Mouse (Mus musculus): ENCODE data around the gene Tpst1. TPM values are rescaled to one million over a fixed set of nuclear protein-coding genes. Genes with fewer than 3 reads are reported as not detected.

Tpst1 gene
- total RNA-seq, 2 experiments from 2014 or later: 33.8 to 38.2 TPM

DNA sequence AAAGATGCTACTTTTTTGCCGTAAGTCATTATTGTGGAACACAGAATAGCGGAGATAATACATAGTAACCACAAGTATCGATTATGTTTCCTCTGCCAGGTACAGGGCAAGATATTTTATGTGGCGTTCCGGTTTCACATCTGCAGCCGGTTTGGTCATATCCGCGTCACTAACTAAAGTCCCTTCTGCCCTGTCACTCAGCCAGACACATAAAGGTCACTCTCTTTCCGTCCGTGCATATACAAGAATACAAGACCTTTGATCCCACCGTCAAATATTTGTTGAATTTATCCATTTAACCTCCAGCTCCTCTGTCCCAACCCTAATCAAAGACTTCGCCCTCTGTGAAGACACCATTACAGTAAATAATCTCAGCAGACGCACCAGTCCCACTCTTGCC, 63.5 kb downstream of the Tpst1 start:
- no peak for DNase-seq
- intact Hi-C loops (cut with DNase I): no loop called here

DNA sequence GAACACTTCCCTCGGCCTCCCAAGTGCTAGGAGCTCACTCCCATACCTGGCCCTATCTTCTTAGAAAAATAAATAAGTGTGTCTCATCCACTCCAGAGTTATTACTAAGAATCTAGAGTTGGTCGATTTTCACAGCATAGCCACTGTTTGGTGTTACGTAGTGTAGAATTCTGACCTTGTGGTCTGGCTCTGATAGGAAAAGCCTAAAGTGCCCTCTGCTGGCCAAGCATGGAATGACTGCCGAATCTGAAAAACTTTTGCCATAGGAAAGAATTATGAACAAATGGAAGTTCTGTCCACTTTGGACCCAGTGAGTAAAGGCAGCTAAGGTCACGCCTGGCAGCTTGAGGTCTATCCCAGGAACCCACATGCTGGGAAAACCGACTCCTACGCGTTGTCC, 66.3 kb downstream of the Tpst1 start:
- intact Hi-C loops (cut with DNase I): no loop called here
- DNase-seq: peak; percentile 70

DNA sequence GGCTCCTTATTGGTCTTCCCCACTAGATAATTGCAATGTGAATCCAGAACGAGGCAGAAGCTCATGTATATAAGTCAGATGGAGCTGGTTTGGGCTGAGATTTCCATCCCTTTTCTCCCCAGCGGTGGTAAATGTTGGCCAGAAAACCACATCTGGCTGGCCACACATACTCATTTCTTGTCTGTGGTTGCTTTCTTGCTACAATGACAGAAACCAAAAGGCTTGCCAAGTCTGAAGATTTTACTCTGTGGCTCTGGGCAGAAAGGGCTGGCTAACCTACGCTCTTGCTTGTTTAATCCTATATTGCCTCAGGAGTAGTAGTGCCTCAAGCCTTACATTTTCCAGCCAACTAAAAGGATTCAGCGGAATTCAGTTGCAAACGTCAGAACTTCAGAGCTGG, 68.0 kb downstream of the Tpst1 start:
- intact Hi-C loops (cut with DNase I): loop anchor here (10.0 kb wide), 1 partner anchor 116 kb away; the partner anchor contains the start of genes Asl and Crcp
- no peak for DNase-seq

DNA sequence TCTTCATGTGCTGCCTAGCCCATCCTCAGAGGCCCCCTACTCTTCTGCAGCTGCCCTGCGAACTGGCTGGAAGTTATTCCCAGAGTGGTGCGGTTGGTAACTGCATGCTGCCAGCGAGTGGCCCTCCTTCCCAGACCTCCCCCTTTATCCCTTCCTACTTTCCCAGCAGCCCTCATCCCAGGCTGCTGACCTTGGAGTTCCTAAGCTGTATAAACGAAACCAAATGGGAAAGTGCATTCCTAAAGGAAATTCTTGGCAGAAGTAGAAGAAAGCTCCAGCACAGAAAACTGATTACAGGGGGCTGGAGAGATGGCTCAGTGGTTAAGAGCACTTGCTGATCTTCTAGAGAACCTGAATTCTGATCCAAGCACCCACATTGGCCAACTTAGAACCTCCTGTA, 68.9 kb downstream of the Tpst1 start:
- intact Hi-C loops (cut with DNase I): loop anchor here (10.0 kb wide), 1 partner anchor 117 kb away; the partner anchor contains the start of genes Asl and Crcp
- no peak for DNase-seq

DNA sequence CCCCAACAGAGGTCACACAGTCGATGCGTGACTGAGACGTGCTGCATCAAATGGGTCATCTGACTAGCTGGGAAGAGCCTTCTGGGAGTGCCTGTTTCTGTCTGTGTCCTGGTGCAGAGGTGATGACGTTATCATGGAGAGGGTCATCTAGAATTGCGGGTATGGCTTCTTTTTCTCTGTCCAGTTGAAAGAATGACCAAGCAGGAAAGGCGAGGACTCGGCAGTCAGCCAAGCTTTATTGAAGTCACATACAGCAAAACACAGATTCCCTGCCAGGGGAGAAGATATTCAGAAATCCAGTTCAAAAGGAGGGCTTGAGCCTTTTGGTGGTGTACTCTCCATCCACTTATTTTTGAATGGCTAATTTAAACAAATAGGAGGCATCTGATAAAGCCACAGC, 70.0 kb downstream of the Tpst1 start:
- DNase-seq: no peak
- intact Hi-C loops (cut with DNase I): loop anchor here (10.0 kb wide), 1 partner anchor 118 kb away; the partner anchor contains the start of genes Asl and Crcp

DNA sequence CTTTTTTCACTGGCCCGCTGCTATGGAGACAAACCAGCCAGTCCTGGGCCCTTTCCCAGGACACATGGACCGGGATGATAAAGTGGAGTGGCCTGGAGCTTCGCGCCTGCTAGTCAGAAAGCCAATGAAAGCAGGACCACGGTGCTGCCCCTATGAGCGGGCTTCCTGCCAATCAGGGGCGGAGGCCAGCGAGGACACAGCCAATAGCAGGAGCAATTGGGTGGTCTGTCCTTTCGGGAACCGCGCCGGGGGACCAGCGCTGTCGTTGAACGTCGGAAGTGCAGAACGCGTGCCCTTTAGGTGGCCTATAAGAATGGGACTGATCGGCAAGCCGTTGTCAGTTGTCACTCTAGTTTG, 70.8 kb downstream of the Tpst1 start:
- peak; percentile 93 for DNase-seq
- intact Hi-C loops (cut with DNase I): loop anchor here (10.0 kb wide), 1 partner anchor 119 kb away; the partner anchor contains the start of genes Asl and Crcp

DNA sequence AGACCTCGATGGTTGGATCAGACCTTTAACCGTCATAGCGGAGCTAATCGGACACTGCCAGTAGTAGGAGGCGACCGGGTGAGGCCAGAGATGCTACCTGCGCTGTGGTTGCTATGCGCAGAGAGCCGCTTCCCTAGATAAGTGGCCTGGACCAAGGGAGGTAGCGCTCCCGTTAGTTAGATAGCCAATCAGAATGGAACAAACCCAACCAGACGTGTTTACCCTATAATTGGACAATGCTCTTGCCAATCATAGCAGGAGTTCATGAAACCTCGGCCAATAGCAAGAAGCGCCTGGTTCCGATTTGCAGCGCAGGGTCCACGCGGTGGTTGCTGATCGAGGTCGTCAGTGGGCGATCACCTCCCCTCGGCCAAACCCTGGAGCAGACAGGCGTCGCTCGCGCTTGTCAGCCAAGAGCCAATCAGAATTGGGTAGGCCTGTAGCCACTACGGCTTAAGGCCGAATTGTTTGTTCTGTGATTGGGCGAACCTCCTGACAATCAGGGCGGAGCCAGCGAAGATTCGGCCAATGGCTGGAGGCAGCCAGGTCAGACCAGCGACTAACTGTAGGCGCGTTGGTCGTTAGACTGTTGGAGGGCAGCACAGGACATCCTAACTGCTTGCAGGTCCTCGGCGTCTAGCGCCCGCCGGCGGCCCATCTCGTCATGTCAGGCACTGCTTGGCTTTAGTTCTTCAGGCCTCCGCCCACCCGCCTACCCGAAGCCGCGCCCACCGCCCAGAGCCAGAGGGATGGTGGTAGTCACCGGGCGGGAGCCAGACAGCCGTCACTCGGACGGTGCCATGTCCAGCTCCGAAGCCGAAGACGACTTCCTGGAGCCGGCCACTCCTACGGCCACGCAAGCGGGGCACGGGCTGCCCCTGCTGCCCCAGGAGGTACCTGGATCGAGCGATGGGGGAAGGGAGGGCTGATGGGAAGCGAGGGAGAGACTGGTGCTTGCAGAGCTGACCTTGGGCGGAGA, 71.5 kb downstream of the Tpst1 start, which contains the start of gene Kctd7:
Gene Kctd7, plus strand, starts transcription at position 528 of the 979 bp plus-strand sequence.
- DNase-seq: peak; percentile 96
- intact Hi-C loops (cut with DNase I): loop anchor here (10.0 kb wide), 1 partner anchor 120 kb away; the partner anchor contains the start of genes Asl and Crcp

DNA sequence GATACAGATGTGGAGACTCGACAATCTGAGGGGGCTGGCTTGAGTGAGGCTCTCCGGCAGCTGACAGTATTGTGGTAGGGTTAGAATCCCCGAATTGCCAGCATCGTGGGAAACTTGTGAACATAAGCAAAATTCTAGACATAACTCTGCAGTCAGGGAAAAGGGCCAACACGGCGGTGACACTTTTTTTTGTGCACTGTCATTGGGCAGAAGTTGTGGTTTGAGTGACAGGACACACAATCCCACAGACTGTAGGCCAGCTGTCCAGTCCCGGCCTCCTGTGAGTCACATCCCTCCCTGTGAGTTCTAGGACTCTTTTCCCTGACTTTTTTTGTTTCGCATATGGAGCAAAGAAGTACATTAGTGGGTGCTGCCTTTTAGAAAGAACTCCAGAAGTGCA, 72.8 kb downstream of the Tpst1 start:
- intact Hi-C loops (cut with DNase I): loop anchor here (10.0 kb wide), 1 partner anchor 121 kb away; the partner anchor contains the start of genes Asl and Crcp

DNA sequence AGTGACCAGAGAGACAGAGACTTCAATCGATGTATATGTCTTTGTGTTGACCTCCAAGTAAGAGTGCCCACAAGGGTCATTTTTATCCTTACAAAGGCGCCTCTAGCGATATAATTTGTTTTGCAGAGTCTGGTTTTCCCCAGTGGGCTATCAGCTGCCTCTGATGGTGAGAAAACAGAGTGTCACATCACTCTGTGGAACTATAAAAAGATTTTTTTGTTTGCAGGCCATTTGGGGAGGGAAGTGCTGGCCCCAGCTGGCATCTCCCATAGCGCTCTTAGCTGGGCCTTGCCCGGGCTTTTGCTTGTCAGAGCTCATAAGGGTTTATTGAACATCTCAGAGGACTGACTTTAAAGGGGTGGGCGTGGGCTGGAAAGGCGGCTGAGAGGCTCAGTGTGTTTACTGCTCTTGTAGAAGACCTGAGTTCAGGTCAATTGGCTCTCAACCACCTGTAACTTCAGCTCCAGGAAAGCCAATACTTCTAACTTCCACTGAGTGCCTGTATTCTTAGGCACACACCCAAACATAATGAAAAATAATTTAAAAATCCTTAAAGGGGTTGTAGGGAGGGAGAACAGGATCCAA, 76.7 kb downstream of the Tpst1 start:
- intact Hi-C loops (cut with DNase I): loop anchor here (10.0 kb wide), 1 partner anchor 125 kb away; the partner anchor contains the start of genes Asl and Crcp
- no peak for DNase-seq

More for the DNA sequence above, 72.8 kb downstream of the Tpst1 start:
- DNase-seq: no peak

DNA sequence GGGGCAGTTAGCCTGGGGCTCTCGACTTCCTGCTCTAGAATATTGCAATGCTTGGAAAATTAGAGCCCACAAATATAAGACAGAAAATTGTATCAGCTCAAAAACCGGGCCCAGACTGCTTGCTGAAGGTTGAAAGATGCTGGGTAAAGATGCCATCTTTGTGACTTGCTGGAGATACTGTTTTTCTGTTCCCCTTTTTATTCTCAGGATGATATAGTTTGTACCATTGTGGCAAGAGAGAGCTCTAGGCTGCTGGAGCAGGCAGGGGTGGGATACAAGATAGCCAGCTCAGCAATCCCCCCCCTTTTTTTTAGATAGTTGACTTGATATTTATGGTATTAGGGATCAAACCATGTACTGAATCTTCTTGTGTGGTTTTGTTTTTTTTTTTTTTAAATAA, 81.2 kb downstream of the Tpst1 start:
- intact Hi-C loops (cut with DNase I): no loop called here
- no peak for DNase-seq

DNA sequence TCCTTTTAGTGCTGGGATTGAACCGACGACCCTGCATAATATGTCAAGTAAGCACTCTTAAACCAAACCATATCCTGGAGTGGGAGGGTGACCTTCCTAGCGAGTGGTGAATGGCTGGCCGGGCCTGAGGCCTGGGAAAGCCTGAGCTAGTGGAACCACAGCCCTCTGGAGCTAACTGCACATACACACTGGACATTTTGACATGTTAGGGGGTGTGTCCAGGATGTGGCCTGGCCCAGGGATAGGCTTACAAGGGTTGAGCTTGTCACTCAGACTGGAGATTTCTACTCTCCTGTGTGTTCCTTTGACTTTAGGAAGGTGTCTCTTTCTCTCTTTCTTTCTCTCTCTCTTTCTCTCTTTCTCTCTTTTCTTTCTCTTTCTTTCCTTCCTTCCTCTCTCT, 85.4 kb downstream of the Tpst1 start:
- intact Hi-C loops (cut with DNase I): no loop called here
- DNase-seq: no peak

DNA sequence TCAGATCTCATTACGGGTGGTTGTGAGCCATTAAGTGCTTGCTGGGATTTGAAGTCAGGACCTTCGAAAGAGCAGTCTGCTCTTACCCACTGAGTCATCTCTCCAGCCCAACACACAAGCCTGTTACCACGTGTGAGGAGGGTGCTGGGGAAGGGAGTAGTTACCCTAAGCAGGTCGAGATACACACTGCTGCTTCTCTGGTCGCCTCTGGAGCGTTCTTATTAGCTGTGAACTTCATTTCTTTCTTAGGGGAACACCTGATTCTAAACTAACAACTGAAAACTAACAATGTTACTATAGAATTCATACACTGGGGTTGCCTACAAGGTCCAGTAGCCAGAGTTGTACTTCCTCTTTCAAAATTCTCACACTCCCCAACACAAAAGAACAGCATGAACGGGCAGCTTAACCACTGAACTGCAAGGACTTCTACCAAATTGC, 86.7 kb downstream of the Tpst1 start:
- intact Hi-C loops (cut with DNase I): loop anchor here (5.0 kb wide), 1 partner anchor 92 kb away; no protein-coding TSS in a partner anchor

DNA sequence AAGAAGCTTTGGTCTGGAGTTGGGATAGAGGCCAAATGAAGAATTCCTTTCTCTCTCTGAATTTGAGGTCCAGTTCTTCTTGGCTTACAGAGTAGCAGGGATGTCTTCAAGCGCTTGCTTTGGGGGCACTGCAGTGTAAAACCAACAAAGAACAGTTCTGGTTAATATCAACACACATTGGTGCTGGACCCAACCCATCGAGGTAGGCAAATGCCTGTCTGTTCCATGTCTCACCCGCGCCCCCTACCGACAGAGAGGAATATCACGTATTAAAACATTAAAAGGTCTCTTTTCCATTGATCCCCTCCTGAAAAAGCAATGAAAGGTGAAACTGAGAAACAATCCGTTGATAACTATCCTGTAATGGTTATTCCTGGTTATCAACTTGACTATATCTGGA, 90.5 kb downstream of the Tpst1 start:
- intact Hi-C loops (cut with DNase I): loop anchor here (5.0 kb wide), 1 partner anchor 96 kb away; no protein-coding TSS in a partner anchor
- peak; percentile 80 for DNase-seq

More for the DNA sequence above, 86.7 kb downstream of the Tpst1 start:
- no peak for DNase-seq

DNA sequence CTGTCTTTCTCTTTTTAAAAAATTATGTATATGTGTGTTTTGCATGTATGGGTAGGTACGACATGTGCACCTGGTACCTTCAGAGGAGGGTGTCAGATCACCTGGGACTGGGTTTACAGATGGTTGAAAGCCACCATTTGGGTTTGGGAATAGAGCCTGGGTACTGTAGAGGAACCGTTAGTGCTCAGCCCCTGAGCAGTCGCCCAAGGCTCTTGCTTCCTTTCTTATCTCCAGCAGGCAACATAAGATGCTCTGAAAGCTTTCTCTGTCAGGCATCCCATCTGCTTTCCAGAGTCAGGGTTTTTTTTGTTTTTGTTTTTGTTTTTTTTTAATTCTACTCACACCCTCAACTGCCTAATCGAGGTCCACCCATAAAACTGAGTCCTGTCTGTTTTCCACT, 92.1 kb downstream of the Tpst1 start:
- no peak for DNase-seq
- intact Hi-C loops (cut with DNase I): no loop called here

DNA sequence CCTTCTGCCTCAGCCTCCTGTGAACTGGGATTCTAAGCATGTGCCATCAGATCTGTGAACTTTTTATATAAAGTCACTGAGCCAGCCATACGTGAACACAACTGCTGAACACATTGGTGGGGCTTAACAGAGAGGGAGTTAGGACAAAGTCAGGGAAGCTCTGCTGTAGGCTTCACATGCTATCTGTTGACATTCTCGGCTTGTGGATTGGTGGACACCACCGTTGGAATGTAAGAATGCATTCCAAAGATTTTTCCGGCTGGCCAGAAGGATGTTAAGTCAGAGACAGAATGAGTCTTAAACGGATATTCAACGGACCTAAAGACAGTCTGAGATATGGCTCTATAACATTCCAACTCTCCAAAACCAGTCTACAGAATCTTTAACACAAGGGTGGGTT, 96.0 kb downstream of the Tpst1 start:
- intact Hi-C loops (cut with DNase I): no loop called here
- DNase-seq: no peak

DNA sequence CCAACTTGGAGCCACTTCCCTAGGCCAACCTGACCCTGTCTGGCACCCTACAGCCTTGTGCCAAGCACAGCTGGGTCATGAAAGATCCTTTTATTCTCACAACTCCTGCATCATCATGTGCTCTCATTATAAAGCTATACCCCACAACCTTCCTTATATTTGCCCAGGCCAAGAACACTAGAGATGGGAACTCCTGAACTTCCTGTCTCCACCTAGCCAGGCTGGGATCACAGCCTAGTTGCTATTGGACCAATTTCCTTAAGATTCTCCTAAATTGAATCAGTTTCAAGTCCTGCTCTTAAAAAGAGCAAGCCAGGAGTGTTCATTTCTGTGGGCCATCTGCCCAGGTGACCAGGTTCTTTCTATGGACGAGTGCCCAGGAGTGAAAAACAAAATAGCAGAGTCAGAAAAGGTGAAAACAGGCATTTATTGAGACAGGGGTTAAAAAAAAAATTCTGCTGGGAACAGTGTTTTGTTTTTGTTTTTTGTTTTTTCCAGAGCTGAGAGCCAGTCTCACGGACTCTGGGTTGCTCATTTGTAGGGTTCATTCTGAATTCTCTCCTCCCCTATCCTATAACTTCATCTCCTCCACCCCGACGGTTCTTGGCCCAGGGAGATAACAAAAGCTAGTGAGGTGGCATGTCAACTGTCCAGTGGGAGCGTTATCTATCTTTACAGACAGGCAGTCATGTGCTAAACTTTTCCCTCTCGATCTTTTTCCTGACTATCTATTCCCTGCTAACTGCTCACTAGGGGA, 97.7 kb downstream of the Tpst1 start:
- no peak for DNase-seq
- intact Hi-C loops (cut with DNase I): no loop called here

DNA sequence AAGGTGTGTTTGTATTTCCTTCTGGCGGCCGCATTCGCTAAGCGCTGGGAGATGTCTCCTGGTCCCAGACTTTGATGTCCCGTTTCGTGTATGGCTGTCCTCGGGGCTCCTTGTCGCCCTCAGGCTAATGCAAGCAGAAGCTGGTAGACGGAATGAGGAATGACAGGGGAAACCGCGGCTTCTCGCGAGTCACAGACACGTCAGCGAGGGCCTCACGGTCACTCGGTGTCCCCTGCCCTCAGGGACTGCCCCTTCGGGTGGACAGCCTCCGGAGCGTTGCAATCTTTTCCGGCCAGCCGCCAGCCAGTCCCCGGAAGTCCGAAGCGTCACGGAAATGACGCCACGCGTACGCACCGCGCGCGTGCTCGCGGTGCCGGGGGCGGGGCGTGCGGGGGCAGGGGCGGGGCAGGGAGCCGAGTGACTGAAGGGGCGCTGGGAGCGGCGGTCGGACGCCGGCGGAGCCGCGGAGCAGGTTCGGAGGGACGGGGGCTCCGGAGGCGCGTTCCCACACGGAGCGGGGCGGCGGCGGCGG, 98.4 kb downstream of the Tpst1 start, which contains the start of gene Rabgef1:
Gene Rabgef1, plus strand, starts transcription at position 376 of the 532 bp plus-strand sequence.
- intact Hi-C loops (cut with DNase I): no loop called here

DNA sequence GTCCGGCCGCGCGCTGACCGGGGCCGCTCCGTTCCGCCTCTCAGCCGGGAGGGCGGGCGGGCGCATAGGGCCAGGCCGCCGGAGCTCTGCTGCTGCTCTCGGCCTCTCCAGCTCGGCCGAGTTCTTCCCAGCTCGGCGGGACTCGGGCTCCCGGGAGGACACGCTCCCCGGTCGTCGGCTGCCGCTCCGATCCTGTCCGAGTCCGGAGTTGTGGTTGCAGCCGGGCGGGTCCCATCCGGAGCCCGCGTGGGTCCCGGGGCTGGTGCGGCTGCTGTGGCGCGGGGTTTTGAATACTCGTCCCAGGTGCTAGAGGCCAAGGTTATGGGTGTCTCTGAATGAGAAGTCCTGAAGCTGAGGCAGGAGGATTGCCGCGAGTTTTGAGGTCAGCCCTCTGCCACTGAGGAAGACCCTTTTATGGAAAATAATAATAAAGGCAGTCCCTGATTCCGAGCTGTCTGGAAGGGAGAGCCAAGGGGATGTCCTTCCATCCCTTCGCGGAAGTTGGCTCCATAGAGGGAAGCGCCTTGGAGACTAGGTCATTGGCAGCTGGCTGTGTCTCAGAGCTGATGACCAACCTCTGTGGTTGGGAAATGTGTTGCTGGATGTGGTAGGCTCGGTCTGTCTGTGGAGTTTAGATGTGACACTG, 99.0 kb downstream of the Tpst1 start:
- no peak for DNase-seq
- intact Hi-C loops (cut with DNase I): no loop called here

More for the DNA sequence above, 98.4 kb downstream of the Tpst1 start, which contains the start of gene Rabgef1:
- DNase-seq: peak; percentile 94

DNA sequence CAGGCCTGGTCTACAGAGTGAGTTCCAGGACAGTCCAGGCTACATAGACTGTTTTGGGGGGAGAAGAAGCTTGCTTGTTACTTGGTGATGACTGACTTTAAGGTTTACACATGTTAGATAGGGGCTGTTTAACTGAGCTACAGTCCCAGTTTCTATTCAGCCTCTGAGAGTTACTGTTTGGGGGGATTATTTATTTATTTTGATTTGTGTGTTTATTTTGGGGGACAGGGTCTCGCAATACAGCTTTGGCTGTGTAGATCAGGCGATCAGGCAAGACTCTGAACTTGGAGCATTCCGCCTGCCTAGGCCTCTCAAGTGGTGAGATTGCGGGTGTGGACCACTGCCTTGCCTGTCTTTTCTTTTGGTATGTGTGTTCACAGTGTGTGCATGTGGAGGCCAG, 99.9 kb downstream of the Tpst1 start:
- intact Hi-C loops (cut with DNase I): no loop called here

DNA sequence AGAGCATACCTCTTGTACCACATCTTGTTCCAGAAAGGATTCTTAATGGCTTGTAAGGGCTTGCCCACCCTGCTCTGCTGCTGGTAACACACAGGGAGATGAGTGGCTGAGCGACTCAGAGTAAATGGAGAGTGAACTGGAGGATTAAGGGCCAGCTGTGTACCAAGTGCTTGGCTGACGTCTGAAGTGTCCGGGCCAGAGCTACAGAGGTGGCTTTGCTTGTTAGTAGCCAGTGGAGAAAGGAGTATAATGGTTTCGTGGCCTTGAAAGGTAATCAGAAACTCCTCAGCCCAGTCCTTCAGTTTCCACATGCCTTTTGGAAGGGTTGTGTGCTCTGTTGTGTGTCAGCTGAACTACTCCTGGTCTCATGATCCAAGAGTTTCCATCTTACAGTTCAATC, 104.7 kb downstream of the Tpst1 start:
- intact Hi-C loops (cut with DNase I): no loop called here
- no peak for DNase-seq

More for the DNA sequence above, 99.9 kb downstream of the Tpst1 start:
- no peak for DNase-seq
